Mouse (Mus musculus) myocyte (in vitro differentiated cells): ENCODE data around the gene Zbtb21.

ENCODE experiments used
- CEBPB ChIP-seq: IDR thresholded peaks from 2 replicates; pipeline ENCODE4 v1.6.1; 2011; ENCODE audit warnings: mild to moderate bottlenecking, moderate library complexity; ENCODE audit not compliant: poor library complexity, insufficient read depth, severe bottlenecking
- E2F4 ChIP-seq: IDR thresholded peaks from one replicate; pipeline ENCODE4 v1.6.1; 2011; ENCODE audit warnings: mild to moderate bottlenecking, control low read depth, moderate library complexity; ENCODE audit not compliant: insufficient read depth
- MAX ChIP-seq: IDR thresholded peaks from one replicate; pipeline ENCODE4 v1.6.1; 2011; ENCODE audit warnings: low read depth, mild to moderate bottlenecking, control low read depth
- MYOD1 ChIP-seq, 3 experiments: IDR thresholded peaks; one replicate each; pipeline ENCODE4 v1.6.1; 2011; ENCODE audit warnings: control low read depth in 2 of 3, low read depth in 2 of 3, mild to moderate bottlenecking in 2 of 3, moderate library complexity in 1 of 3; ENCODE audit not compliant: insufficient read length in 2 of 3, control insufficient read depth in 1 of 3
- POLR2A ChIP-seq: IDR thresholded peaks from one replicate; pipeline ENCODE4 v1.6.1; 2011; ENCODE audit warnings: low read depth, mild to moderate bottlenecking, control low read depth, moderate library complexity; ENCODE audit not compliant: insufficient read length
- POLR2AphosphoS2 ChIP-seq: IDR thresholded peaks from one replicate; pipeline ENCODE4 v1.6.1; 2011; ENCODE audit warnings: low read depth, control low read depth; ENCODE audit not compliant: insufficient read length
- SRF ChIP-seq: IDR thresholded peaks from one replicate; pipeline ENCODE4 v1.6.1; 2011; ENCODE audit warnings: low read depth; ENCODE audit not compliant: control insufficient read depth, insufficient read length
- TCF12 ChIP-seq: IDR thresholded peaks from one replicate; pipeline ENCODE4 v1.6.1; 2011; ENCODE audit warnings: mild to moderate bottlenecking, control low read depth; ENCODE audit not compliant: poor library complexity, insufficient read depth, severe bottlenecking
- USF1 ChIP-seq: IDR thresholded peaks from one replicate; pipeline ENCODE4 v1.6.1; 2011; ENCODE audit warnings: low read depth, mild to moderate bottlenecking, control low read depth, moderate library complexity

DNA sequence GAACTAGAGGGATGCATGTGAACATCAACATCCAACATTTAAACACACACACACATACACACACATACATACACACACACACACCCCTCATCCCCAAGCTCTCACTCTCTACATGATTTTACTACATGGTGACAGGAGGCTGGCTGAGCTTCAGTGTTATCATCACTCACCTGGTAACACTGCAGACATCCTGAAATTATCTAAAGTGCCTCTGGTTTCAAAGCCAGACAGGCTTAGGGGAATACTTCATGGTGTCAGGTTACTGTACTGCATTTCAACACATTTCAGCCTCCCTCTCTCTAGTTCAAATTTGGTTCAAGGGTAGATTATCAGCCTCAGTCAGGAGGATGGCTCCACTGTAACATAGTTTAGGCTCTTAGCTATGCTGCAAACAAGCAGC, 4.8 kb downstream of the Zbtb21 start:
- TF ChIP-seq CEBPB (no peak), TCF12 (no peak), SRF (no peak), MYOD1 (IDR thresholded peaks at IDR 0.05; ENCODE audit: control insufficient read depth in 1 of 3, insufficient read length in 2 of 3, low read depth in 2 of 3) (no peak), POLR2A (no peak), USF1 (no peak), POLR2AphosphoS2 (no peak), E2F4 (no peak), MAX (no peak)
